Comparison of ENCODE assay signal across 11 mouse cellular contexts in the genomic region with DNA sequence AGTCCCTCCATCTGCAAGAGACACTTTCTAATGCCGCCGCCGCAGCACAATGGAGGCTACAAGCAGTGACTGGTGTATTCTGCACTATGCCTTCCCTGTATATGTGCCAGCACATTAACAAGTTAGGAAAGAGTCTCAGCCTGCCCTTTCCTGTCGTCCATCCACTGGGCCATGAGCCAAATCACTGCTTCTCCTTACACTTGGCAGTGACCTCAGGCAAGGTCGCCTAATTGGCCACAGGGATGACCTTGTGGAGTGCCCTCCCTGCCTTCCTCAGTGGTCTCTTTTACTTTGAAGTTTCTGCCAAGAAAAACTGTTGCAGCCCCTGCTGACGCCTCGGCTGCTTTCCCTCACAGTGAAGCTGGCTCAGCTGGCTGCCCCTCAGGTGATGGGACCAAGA. TPM values are rescaled to one million over a fixed set of nuclear protein-coding genes. Genes with fewer than 3 reads are reported as not detected.
A peak's percentile ranks its signal among the peaks of the same experiment; 100 is the strongest.
DNase-seq lines count a peak whose midpoint lies in the region; ATAC-seq and TF ChIP-seq lines count a peak whose summit lies in the region.
"Had no signal": no experiment of that assay in that cellular context is flagged by ENCODE, and none has a peak within 500 bp of the region (broad histone marks: within the 10 kb centered on the region; RNA-seq: fewer than 3 reads in every experiment).

No protein-coding gene starts in this region.

- H3K36me3 ChIP-seq in heart, embryonic 15.5 days, result no peaks in the 10 kb centered on the region
- no peaks in the 10 kb centered on the region for H3K36me3 ChIP-seq in lung, embryonic 14.5 days (ENCODE audit: insufficient read depth)

- TF ChIP-seq CTCF in lung, embryonic 14.5 days (IDR thresholded peaks at IDR 0.05; ENCODE audit: low read depth), result no peak
- no peak for TF ChIP-seq CTCF in olfactory bulb, adult 2 months (IDR thresholded peaks at IDR 0.05; ENCODE audit: insufficient read depth, low read depth, low read length)

- 46% methylated on average over 7 of the region's 7 CpGs for WGBS in heart, embryonic 15.5 days
- 39% methylated on average over 7 of the region's 7 CpGs for WGBS in lung, embryonic 14.5 days
- 31% methylated on average over 7 of the region's 7 CpGs for WGBS in olfactory bulb, adult 2 months

- peak overlapping the region; percentile 31 for H3K27ac ChIP-seq in heart, embryonic 15.5 days
- 0 out of 2 replicates have a peak overlapping the region, but pooled peaks have one; percentile 7 for H3K27ac ChIP-seq in lung, embryonic 14.5 days (ENCODE audit: low read depth)
- peak overlapping the region; percentile 77 for H3K27ac ChIP-seq in olfactory bulb, adult 2 months (ENCODE audit: insufficient read depth, low read depth, low read length)

- peaks cover 34% of the 10 kb centered on the region for H3K4me1 ChIP-seq in heart, embryonic 15.5 days (replicated peaks)
- H3K4me1 ChIP-seq in lung, embryonic 14.5 days (ENCODE audit: insufficient read depth), result peaks cover 9% of the 10 kb centered on the region; the same call in 1 of the 2 replicates
- H3K4me1 ChIP-seq in olfactory bulb, adult 2 months (ENCODE audit: control insufficient read depth, insufficient read depth, low read length), result peaks cover 67% of the 10 kb centered on the region

- no peaks in the 10 kb centered on the region for H3K27me3 ChIP-seq in heart, embryonic 15.5 days
- H3K27me3 ChIP-seq in lung, embryonic 14.5 days (ENCODE audit: insufficient read depth, low read length), result no peaks in the 10 kb centered on the region

- no peaks in the 10 kb centered on the region for H3K9me3 ChIP-seq in heart, embryonic 15.5 days (replicated peaks)
- H3K9me3 ChIP-seq in lung, embryonic 14.5 days (ENCODE audit: low read depth, low read length), result no peaks in the 10 kb centered on the region

- DNase-seq in heart, postnatal 14 days, result no peak
- DNase-seq in lung, embryonic 14.5 days, result peak; percentile 62
- no peak for DNase-seq in lung, adult 18-20 months
- peak; percentile 78 for DNase-seq in adrenal gland, postnatal 10 days
- no peak for DNase-seq in B cell, adult 2 months
- DNase-seq: liver had no signal

- no peak overlapping the region for H3K9ac ChIP-seq in heart, embryonic 15.5 days
- H3K9ac ChIP-seq in lung, embryonic 14.5 days, result no peak overlapping the region

- intact Hi-C loops in heart, postnatal 14 days (cut with DNase I), result loop anchor here (5.0 kb wide), 1 partner anchor 45 kb away; no protein-coding TSS in a partner anchor

- H3K4me2 ChIP-seq in heart, embryonic 15.5 days, result no peak overlapping the region
- H3K4me2 ChIP-seq in lung, embryonic 14.5 days, result 0 out of 2 replicates have a peak overlapping the region, but pooled peaks have one; percentile 1

- ATAC-seq in heart, embryonic 15.5 days (replicated peaks; ENCODE audit: insufficient number of reproducible peaks, insufficient read depth, low FRiP score, low read depth), result no peak
- no peak; the same call in 1 of the 2 replicates for ATAC-seq in lung, embryonic 14.5 days (ENCODE audit: insufficient read depth)

- no peak for TF ChIP-seq POLR2A in olfactory bulb, adult 2 months (IDR thresholded peaks at IDR 0.05; ENCODE audit: insufficient read depth, low read depth, low read length)

- H3K4me3 ChIP-seq in heart, embryonic 15.5 days, result no peak overlapping the region
- H3K4me3 ChIP-seq in lung, embryonic 14.5 days (ENCODE audit: low read depth, low read length), result no peak overlapping the region
- no peak overlapping the region for H3K4me3 ChIP-seq in olfactory bulb, adult 2 months (ENCODE audit: insufficient read depth, low read depth, low read length)

RNA-seq across cellular contexts. Expression of a gene that starts 37.0 kb away (rescaled TPM):
- polyA plus RNA-seq in heart, embryonic 15.5 days (2015; fragmentation: Nextera tagmentation; extraction: Ambion mirVana), result 25.7 and 28.8 TPM in 2 replicates
- total RNA-seq in heart, postnatal 14 days (2021), result 10 to 100 TPM; 29.7 to 31.6 TPM
- 45.8 and 49.4 TPM in 2 replicates for polyA plus RNA-seq in lung, embryonic 14.5 days (2014; fragmentation: Nextera tagmentation; extraction: Ambion mirVana)
- total RNA-seq in adrenal gland, postnatal 10 days (2021), result 10 to 100 TPM; 37.5 to 38.5 TPM
- polyA plus RNA-seq in olfactory bulb, adult 2 months (2012; ENCODE audit: insufficient read depth, insufficient read length, low replicate concordance, missing spikeins), result not detected in 2 replicates

RNA-seq across cellular contexts. Expression of a gene that starts 55.8 kb away (rescaled TPM):
- 2.5 TPM in 1 of 2 replicates, not detected in the other for polyA plus RNA-seq in heart, embryonic 15.5 days (2015; fragmentation: Nextera tagmentation; extraction: Ambion mirVana)
- not detected for total RNA-seq in heart, postnatal 14 days (2021)
- 4.8 and 5.8 TPM in 2 replicates for polyA plus RNA-seq in lung, embryonic 14.5 days (2014; fragmentation: Nextera tagmentation; extraction: Ambion mirVana)
- total RNA-seq in adrenal gland, postnatal 10 days (2021), result not detected
- not detected in 2 replicates for polyA plus RNA-seq in olfactory bulb, adult 2 months (2012; ENCODE audit: insufficient read depth, insufficient read length, low replicate concordance, missing spikeins)
- polyA plus RNA-seq: gonadal fat pad, adult 2 months; intestine, embryonic 16.5 days; neural tube, embryonic 11.5 days had no signal

Comparison
In these comparisons a context has a peak if more than half of its experiments do, and no peak if none do; other contexts are left out.
1. DNase-seq: peak in lung, embryonic 14.5 days (single experiment) and adrenal gland, postnatal 10 days (single experiment); none in heart, postnatal 14 days (0 of 2), lung, adult 18-20 months (0 of 2) and B cell, adult 2 months (0 of 2).
2. H3K27ac ChIP-seq: peak in every context shown above with its lines; median percentile 77 in olfactory bulb, adult 2 months; 31 in heart, embryonic 15.5 days; 7 in lung, embryonic 14.5 days.
3. RNA of a gene that starts 37.0 kb away (polyA plus RNA-seq): 45.8 to 49.4 TPM in lung, embryonic 14.5 days and 25.7 to 28.8 TPM in heart, embryonic 15.5 days; not detected in olfactory bulb, adult 2 months; every median in the first group is over 10 times any median in the second.